Mouse (Mus musculus) neural tube, embryonic 13.5 days (tissue): ENCODE results near the gene Cda. TPM values are rescaled to one million over a fixed set of nuclear protein-coding genes. Genes with fewer than 3 reads are reported as not detected.

Experiments used
- ATAC-seq: fragments of 200-750 bp; cut with Nextera tagmentation; 2 replicates; pipeline ENCODE4 v1.8.0; 2017; ENCODE audit warnings: low read depth, mild to moderate bottlenecking, moderate TSS enrichment, moderate library complexity
- H3K27ac ChIP-seq: fragments of 300-500 bp; sonication (generic); replicated peaks from 2 replicates; pipeline ENCODE4 v1.5.1; 2015; ENCODE audit warnings: moderate library complexity, mild to moderate bottlenecking, inconsistent platforms
- H3K27me3 ChIP-seq: fragments of 300-500 bp; sonication (generic); 2 replicates; pipeline ENCODE4 v1.6.1; 2015; ENCODE audit warnings: mild to moderate bottlenecking, inconsistent platforms
- H3K36me3 ChIP-seq: fragments of 300-500 bp; sonication (generic); 2 replicates; pipeline ENCODE4 v1.6.1; 2015; ENCODE audit warnings: mild to moderate bottlenecking, inconsistent platforms
- H3K4me1 ChIP-seq: fragments of 300-500 bp; sonication (generic); replicated peaks from 2 replicates; pipeline ENCODE4 v1.6.1; 2015; ENCODE audit warnings: inconsistent platforms
- H3K4me2 ChIP-seq: fragments of 300-500 bp; sonication (generic); 2 replicates; pipeline ENCODE4 v1.6.1; 2015; ENCODE audit warnings: inconsistent platforms, mild to moderate bottlenecking, moderate library complexity
- H3K4me3 ChIP-seq: fragments of 300-500 bp; sonication (generic); 2 replicates; pipeline ENCODE4 v1.5.1; 2015; ENCODE audit warnings: mild to moderate bottlenecking, inconsistent platforms
- H3K9ac ChIP-seq: fragments of 300-500 bp; sonication (generic); 2 replicates; pipeline ENCODE4 v1.6.1; 2015; ENCODE audit warnings: moderate library complexity, mild to moderate bottlenecking, inconsistent platforms
- H3K9me3 ChIP-seq: fragments of 300-500 bp; sonication (generic); 2 replicates; pipeline ENCODE4 v1.6.1; 2016; ENCODE audit warnings: inconsistent platforms
- WGBS: fragments of 180-500 bp; shearing (Covaris S2); methylation state at CpG from one replicate; pipeline ENCODE4 v1.1.7; 2015; 5-methylcytosine and 5-hydroxymethylcytosine counted together
- polyA plus RNA-seq: library from polyadenylated mRNA; unstranded; fragments of >200 nt; fragmentation: Nextera tagmentation; extraction: Ambion mirVana; gene quantifications from 2 replicates; pipeline ENCODE4 v1.2.1, GENCODE M21; 2015

The Cda gene
- polyA plus RNA-seq, result 6.4 and 7.1 TPM in 2 replicates

GRCm38 (mm10) chr4:138367641-138368497 lies at the start of gene Cda:
Cda (minus strand) TSS chr4:138367992.
- H3K4me2 ChIP-seq, result peak within 1 kb of the TSS; percentile 55

GRCm38 (mm10) chr4:138416414-138416813 lies 48.6 kb upstream of the Cda start:
- no peak overlapping the region for H3K9ac ChIP-seq
- WGBS, result 54% methylated on average over 5 of the region's 5 CpGs
- H3K4me2 ChIP-seq, result no peak overlapping the region
- no peaks in the 10 kb centered on the region for H3K9me3 ChIP-seq
- H3K4me3 ChIP-seq, result no peak overlapping the region
- ATAC-seq, result no peak
- H3K36me3 ChIP-seq, result no peaks in the 10 kb centered on the region
- peaks cover 8% of the 10 kb centered on the region; the same call in 1 of the 2 replicates for H3K4me1 ChIP-seq
- no peak overlapping the region for H3K27ac ChIP-seq
- H3K27me3 ChIP-seq, result peaks cover 40% of the 10 kb centered on the region; the same call in 1 of the 2 replicates

More at GRCm38 (mm10) chr4:138367641-138368497, at the start of gene Cda:
- Histone ChIP-seq H3K27ac (no peak within 1 kb of the TSS), H3K27me3 (peaks cover 20% of the 10 kb centered on the region), H3K36me3 (no peaks in the 10 kb centered on the region), H3K9me3 (no peaks in the 10 kb centered on the region), H3K4me3 (peak within 1 kb of the TSS; percentile 31), H3K9ac (peak within 1 kb of the TSS; percentile 64), H3K4me1 (peaks cover 13% of the 10 kb centered on the region)
- peak; percentile 76 for ATAC-seq
- 10% methylated on average over 34 of the region's 34 CpGs for WGBS

DNA sequence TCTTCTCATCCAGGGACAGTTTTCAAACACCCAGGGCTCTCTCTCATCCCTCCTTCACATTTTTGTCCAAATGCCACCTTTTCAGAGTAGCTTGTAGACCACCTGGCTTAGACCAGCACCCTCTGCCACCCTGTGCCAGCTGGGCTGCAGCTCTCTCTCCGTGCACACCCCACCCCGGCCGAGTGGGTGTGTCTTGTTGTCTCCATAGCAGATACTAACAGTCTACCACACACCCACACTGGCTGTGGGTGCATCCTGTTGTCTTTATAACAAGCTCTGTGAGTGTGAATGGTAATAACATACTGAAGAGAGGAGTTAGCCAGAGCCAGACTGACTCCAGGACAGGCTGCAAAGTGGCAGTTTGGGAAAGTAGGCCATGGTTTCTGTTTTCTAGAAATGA lies 48.2 kb upstream of the Cda start:
- 81% methylated on average over 3 of the region's 3 CpGs for WGBS
- peaks cover 8% of the 10 kb centered on the region; the same call in 1 of the 2 replicates for H3K4me1 ChIP-seq
- H3K9ac ChIP-seq, result no peak overlapping the region
- no peaks in the 10 kb centered on the region for H3K9me3 ChIP-seq
- no peaks in the 10 kb centered on the region for H3K36me3 ChIP-seq
- H3K4me3 ChIP-seq, result no peak overlapping the region
- no peak for ATAC-seq
- H3K27me3 ChIP-seq, result peaks cover 42% of the 10 kb centered on the region; the same call in 1 of the 2 replicates
- H3K27ac ChIP-seq, result no peak overlapping the region
- H3K4me2 ChIP-seq, result no peak overlapping the region

DNA sequence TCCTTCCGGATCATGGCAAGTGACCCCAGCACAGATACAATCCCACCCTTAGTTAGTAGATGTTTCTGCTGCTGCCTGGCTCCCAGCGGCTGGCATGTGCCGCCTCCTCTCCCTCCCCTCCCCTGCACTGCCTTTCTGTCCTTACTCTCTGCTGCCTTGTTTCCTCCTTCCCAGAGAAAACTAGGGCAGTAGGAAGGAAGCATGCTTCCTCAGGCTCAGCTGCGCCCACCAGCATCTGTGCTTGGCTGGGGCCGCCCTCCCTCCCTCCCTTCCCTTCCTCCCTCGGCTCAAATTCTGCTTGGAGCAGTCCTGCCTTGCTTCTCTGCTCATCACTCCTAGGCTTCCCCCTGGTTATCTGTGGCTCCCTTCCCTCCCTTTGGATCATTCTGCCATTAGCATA lies 46.9 kb upstream of the Cda start:
- WGBS, result 24% methylated on average over 5 of the region's 6 CpGs
- Histone ChIP-seq H3K36me3 (no peaks in the 10 kb centered on the region), H3K9ac (peak overlapping the region; percentile 22; the same call in 1 of the 2 replicates), H3K4me2 (no peak overlapping the region), H3K27ac (no peak overlapping the region), H3K9me3 (no peaks in the 10 kb centered on the region), H3K4me3 (no peak overlapping the region), H3K4me1 (peaks cover 8% of the 10 kb centered on the region; the same call in 1 of the 2 replicates), H3K27me3 (peaks cover 49% of the 10 kb centered on the region)
- no peak for ATAC-seq

DNA sequence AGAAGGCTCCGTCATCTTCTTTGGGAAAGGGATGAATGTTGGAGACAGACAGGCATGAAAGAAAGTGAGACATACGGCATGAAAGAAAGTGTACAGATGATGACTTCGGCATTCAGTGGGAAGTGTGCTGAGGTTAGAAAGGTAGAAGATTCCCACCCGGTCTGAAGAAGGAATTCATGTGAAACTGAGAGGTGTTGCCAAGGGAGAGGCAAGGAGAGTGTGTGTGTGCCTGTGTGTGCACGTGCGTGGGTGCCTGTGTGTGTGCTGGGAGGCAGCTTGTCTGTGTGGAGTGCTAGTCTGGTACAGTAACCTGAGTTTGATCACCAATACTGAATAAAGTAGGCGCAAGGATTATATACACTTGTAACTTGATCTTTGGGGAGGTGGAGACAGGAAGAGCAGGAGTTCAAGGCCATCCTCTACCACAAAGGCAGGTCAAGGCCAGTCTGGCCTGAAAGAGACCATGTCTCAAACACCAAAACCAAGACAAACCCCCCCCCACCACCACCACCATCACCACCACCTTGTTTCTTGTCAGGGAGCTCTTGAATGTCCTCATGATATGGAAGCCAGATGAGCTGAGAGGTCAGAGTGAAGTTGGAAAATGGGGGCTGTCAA lies 43.8 kb upstream of the Cda start:
- WGBS, result 57% methylated on average over 7 of the region's 7 CpGs
- ATAC-seq, result no peak
- H3K36me3 ChIP-seq, result no peaks in the 10 kb centered on the region
- no peaks in the 10 kb centered on the region for H3K9me3 ChIP-seq
- no peak overlapping the region for H3K4me2 ChIP-seq
- H3K27ac ChIP-seq, result no peak overlapping the region
- H3K27me3 ChIP-seq, result peaks cover 46% of the 10 kb centered on the region
- H3K4me3 ChIP-seq, result no peak overlapping the region
- peaks cover 8% of the 10 kb centered on the region; the same call in 1 of the 2 replicates for H3K4me1 ChIP-seq
- H3K9ac ChIP-seq, result no peak overlapping the region

GRCm38 (mm10) chr4:138411011-138411410 lies 43.2 kb upstream of the Cda start:
- Histone ChIP-seq H3K9me3 (no peaks in the 10 kb centered on the region), H3K4me2 (no peak overlapping the region), H3K36me3 (no peaks in the 10 kb centered on the region), H3K4me3 (no peak overlapping the region), H3K4me1 (peaks cover 8% of the 10 kb centered on the region; the same call in 1 of the 2 replicates), H3K27me3 (peaks cover 46% of the 10 kb centered on the region), H3K27ac (no peak overlapping the region), H3K9ac (no peak overlapping the region)
- 10% methylated on average over 5 of the region's 5 CpGs for WGBS
- no peak for ATAC-seq

DNA sequence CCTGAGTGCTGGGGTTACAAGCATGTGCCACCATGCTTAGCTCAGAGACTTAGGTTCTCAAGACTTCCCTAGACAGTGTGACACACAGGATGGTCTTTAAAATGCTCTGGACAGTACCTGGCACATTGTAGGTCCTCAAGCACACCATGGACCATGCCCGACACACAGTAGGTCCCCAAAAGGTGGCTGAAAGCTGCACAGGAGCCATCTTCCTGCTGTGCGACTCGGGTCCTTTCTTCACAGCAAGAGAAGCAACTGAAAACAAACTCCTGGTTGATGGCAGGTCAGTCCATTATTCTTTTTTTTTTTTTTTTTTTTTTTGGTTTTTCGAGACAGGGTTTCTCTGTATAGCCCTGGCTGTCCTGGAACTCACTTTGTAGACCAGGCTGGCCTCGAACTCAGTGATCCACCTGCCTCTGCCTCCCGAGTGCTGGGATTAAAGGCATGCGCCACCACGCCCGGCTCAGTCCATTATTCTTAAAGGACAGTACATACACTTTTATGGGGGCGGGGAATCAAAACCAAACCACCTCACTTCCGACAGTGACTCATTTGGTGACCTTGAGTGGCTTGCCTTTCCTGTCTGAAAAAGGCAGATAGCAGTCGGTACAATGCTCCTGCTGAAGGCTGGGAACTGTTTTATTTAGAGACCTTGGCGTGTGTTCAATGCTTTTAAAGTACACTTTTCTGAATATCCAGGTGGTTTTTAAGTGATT lies 39.8 kb upstream of the Cda start:
- 85% methylated on average over 12 of the region's 13 CpGs for WGBS
- no peaks in the 10 kb centered on the region for H3K9me3 ChIP-seq
- no peak overlapping the region for H3K27ac ChIP-seq
- ATAC-seq, result no peak
- H3K36me3 ChIP-seq, result no peaks in the 10 kb centered on the region
- H3K4me2 ChIP-seq, result no peak overlapping the region
- no peak overlapping the region for H3K9ac ChIP-seq
- no peaks in the 10 kb centered on the region for H3K4me1 ChIP-seq
- peaks cover 32% of the 10 kb centered on the region for H3K27me3 ChIP-seq
- no peak overlapping the region for H3K4me3 ChIP-seq

- H3K4me3 ChIP-seq, result no peak overlapping the region
- H3K9me3 ChIP-seq, result no peaks in the 10 kb centered on the region
- ATAC-seq, result no peak
- H3K9ac ChIP-seq, result no peak overlapping the region
- WGBS, result 2% methylated on average over 2 of the region's 2 CpGs
- H3K4me1 ChIP-seq, result no peaks in the 10 kb centered on the region
- H3K27ac ChIP-seq, result no peak overlapping the region
- H3K27me3 ChIP-seq, result peaks cover 17% of the 10 kb centered on the region
- no peaks in the 10 kb centered on the region for H3K36me3 ChIP-seq
- no peak overlapping the region for H3K4me2 ChIP-seq
Observed at GRCm38 (mm10) chr4:138404806-138405205, 37.0 kb upstream of the Cda start.

- no peak for ATAC-seq
- Histone ChIP-seq H3K27ac (no peak overlapping the region), H3K36me3 (no peaks in the 10 kb centered on the region), H3K9ac (peak overlapping the region; percentile 68; the same call in 1 of the 2 replicates), H3K4me2 (peak overlapping the region; percentile 66), H3K4me3 (peak overlapping the region; percentile 43), H3K9me3 (no peaks in the 10 kb centered on the region), H3K27me3 (peaks cover 89% of the 10 kb centered on the region), H3K4me1 (peaks cover 21% of the 10 kb centered on the region)
- WGBS, result 5% methylated on average over 8 of the region's 8 CpGs
Observed at GRCm38 (mm10) chr4:138396711-138397110, 28.9 kb upstream of the Cda start.

GRCm38 (mm10) chr4:138395971-138396645 lies 28.3 kb upstream of the Cda start, which contains the start of gene Fam43b:
Fam43b (minus strand) TSS chr4:138396528.
- Histone ChIP-seq H3K4me2 (peak within 1 kb of the TSS; percentile 66), H3K4me3 (peak within 1 kb of the TSS; percentile 43), H3K9ac (peak within 1 kb of the TSS; percentile 68), H3K36me3 (no peaks in the 10 kb centered on the region), H3K9me3 (no peaks in the 10 kb centered on the region), H3K4me1 (peaks cover 21% of the 10 kb centered on the region), H3K27ac (no peak within 1 kb of the TSS), H3K27me3 (peaks cover 95% of the 10 kb centered on the region)
- under 1% methylated on average over 46 of the region's 46 CpGs for WGBS
- ATAC-seq, result peak; percentile 46; the same call in 1 of the 2 replicates
